8 mouse cellular contexts compared by ENCODE assay signal in the genomic region with DNA sequence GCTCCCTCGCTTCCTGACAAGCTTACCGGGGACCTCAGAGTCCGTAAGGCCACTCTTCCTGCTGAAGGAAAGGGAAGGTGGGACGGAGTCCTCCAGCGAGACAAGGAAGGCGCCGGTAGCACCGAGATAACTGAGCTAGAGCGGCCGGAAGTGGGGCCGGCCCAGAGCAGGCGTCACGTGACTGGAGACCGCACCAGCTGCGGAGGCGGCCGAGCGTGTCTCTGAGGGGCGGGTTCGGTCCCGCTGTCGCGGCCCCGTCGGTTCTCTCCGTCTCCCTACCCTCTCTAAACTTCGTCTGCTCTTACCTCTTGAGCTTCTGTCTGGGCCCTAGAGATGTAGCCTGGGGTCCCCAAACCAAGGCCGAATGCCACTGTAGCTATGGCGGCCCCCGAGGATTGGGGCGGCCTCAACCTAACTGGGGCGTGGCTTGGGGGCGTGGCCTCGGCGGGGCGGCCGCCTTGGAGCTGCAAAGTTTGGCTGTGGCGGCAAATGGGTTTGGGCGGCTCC. TPM values are rescaled to one million over a fixed set of nuclear protein-coding genes. Genes with fewer than 3 reads are reported as not detected.
A peak's percentile ranks its signal among the peaks of the same experiment; 100 is the strongest.
DNase-seq lines count a peak whose midpoint lies in the region; ATAC-seq and TF ChIP-seq lines count a peak whose summit lies in the region.

A gene (minus strand): TSS at position 393 of the 507 bp plus-strand sequence.

- H3K36me3 ChIP-seq in embryonic facial prominence, embryonic 13.5 days, result peaks cover 9% of the 10 kb centered on the region
- H3K36me3 ChIP-seq in kidney, adult 2 months (ENCODE audit: control insufficient read depth, insufficient read depth, low read length), result no peaks in the 10 kb centered on the region; the same call in 1 of the 2 replicates
- H3K36me3 ChIP-seq in limb, embryonic 12.5 days, result peaks cover 17% of the 10 kb centered on the region; the same call in 1 of the 2 replicates
- no peaks in the 10 kb centered on the region; the same call in 1 of the 2 replicates for H3K36me3 ChIP-seq in midbrain, embryonic 15.5 days (replicated peaks)
- peaks cover 11% of the 10 kb centered on the region for H3K36me3 ChIP-seq in spleen, adult 2 months (ENCODE audit: control insufficient read depth, insufficient read depth, low read length)

- H3K9ac ChIP-seq in embryonic facial prominence, embryonic 13.5 days, result peak within 1 kb of the TSS; percentile 71
- peak within 1 kb of the TSS; percentile 58 for H3K9ac ChIP-seq in limb, embryonic 12.5 days (replicated peaks)
- peak within 1 kb of the TSS; percentile 54 for H3K9ac ChIP-seq in midbrain, embryonic 15.5 days

- TF ChIP-seq CTCF in kidney, adult 2 months (conservative IDR thresholded peaks at IDR 0.05; ENCODE audit: insufficient read depth, insufficient read length, low read depth, low read length), result no peak
- no peak for TF ChIP-seq CTCF in spleen, adult 2 months (IDR thresholded peaks at IDR 0.05; ENCODE audit: extremely low read depth, insufficient read depth, insufficient read length, insufficient replicate concordance)

- no peaks in the 10 kb centered on the region for H3K4me1 ChIP-seq in embryonic facial prominence, embryonic 13.5 days
- H3K4me1 ChIP-seq in kidney, adult 2 months (ENCODE audit: control insufficient read depth, insufficient read depth, low read length), result no peaks in the 10 kb centered on the region
- no peaks in the 10 kb centered on the region for H3K4me1 ChIP-seq in limb, embryonic 12.5 days (replicated peaks)
- 0 out of 2 replicates have a peak, but pooled peaks cover 4% of the 10 kb centered on the region for H3K4me1 ChIP-seq in midbrain, embryonic 15.5 days
- no peaks in the 10 kb centered on the region for H3K4me1 ChIP-seq in spleen, adult 2 months (ENCODE audit: control insufficient read depth, insufficient read depth, insufficient read length)

- peak within 1 kb of the TSS; percentile 60 for H3K4me2 ChIP-seq in embryonic facial prominence, embryonic 13.5 days
- peak within 1 kb of the TSS; percentile 61 for H3K4me2 ChIP-seq in limb, embryonic 12.5 days
- peak within 1 kb of the TSS; percentile 57 for H3K4me2 ChIP-seq in midbrain, embryonic 15.5 days

- no peaks in the 10 kb centered on the region for H3K9me3 ChIP-seq in embryonic facial prominence, embryonic 13.5 days
- no peaks in the 10 kb centered on the region for H3K9me3 ChIP-seq in limb, embryonic 12.5 days
- H3K9me3 ChIP-seq in midbrain, embryonic 15.5 days, result no peaks in the 10 kb centered on the region

- peak; percentile 28 for TF ChIP-seq POLR2A in kidney, adult 2 months (IDR thresholded peaks at IDR 0.05; ENCODE audit: low read depth, low read length)
- TF ChIP-seq POLR2A in spleen, adult 2 months (IDR thresholded peaks at IDR 0.05; ENCODE audit: low read depth, low read length), result peak; percentile 0; the same call in 1 of the 2 replicates

- 1% methylated on average over 39 of the region's 39 CpGs for WGBS in embryonic facial prominence, embryonic 13.5 days
- under 1% methylated on average over 39 of the region's 39 CpGs for WGBS in kidney, adult 2 months
- under 1% methylated on average over 37 of the region's 39 CpGs for WGBS in limb, embryonic 12.5 days
- under 1% methylated on average over 39 of the region's 39 CpGs for WGBS in midbrain, embryonic 15.5 days
- 1% methylated on average over 37 of the region's 39 CpGs for WGBS in spleen, adult 2 months

- peak within 1 kb of the TSS; percentile 52 for H3K4me3 ChIP-seq in embryonic facial prominence, embryonic 13.5 days
- H3K4me3 ChIP-seq in kidney, adult 2 months (ENCODE audit: insufficient read depth, low read depth, low read length), result peak within 1 kb of the TSS; percentile 83
- peak within 1 kb of the TSS; percentile 50 for H3K4me3 ChIP-seq in limb, embryonic 12.5 days (replicated peaks)
- H3K4me3 ChIP-seq in midbrain, embryonic 15.5 days, result peak within 1 kb of the TSS; percentile 49
- H3K4me3 ChIP-seq in spleen, adult 2 months (ENCODE audit: extremely low read depth, insufficient read depth, insufficient read length), result peak within 1 kb of the TSS; percentile 95

- H3K27me3 ChIP-seq in embryonic facial prominence, embryonic 13.5 days, result no peaks in the 10 kb centered on the region
- H3K27me3 ChIP-seq in kidney, adult 2 months (replicated peaks; ENCODE audit: control insufficient read depth, insufficient read depth, low read length), result no peaks in the 10 kb centered on the region
- H3K27me3 ChIP-seq in limb, embryonic 12.5 days, result no peaks in the 10 kb centered on the region
- H3K27me3 ChIP-seq in midbrain, embryonic 15.5 days (replicated peaks), result no peaks in the 10 kb centered on the region
- no peaks in the 10 kb centered on the region for H3K27me3 ChIP-seq in spleen, adult 2 months (ENCODE audit: control insufficient read depth, insufficient read depth, low read length)

- DNase-seq in 3134 (ENCODE audit: extremely low read depth, insufficient read length, low spot score), result peak; percentile 94
- DNase-seq in adrenal gland, postnatal 36 days, result peak; percentile 98 to 99
- DNase-seq in heart, adult 18-20 months, result peak; percentile 96 to 98
- peak; percentile 97 for DNase-seq in kidney, adult 2 months
- peak; percentile 78 to 96 for DNase-seq in spleen, adult 2 months (ENCODE audit: low read depth in 1 of 2, low spot score in 2 of 2)

- peak; percentile 75 for ATAC-seq in embryonic facial prominence, embryonic 13.5 days (ENCODE audit: insufficient number of reproducible peaks, insufficient read depth, low FRiP score, low TSS enrichment, low read depth)
- ATAC-seq in limb, embryonic 12.5 days (ENCODE audit: insufficient number of reproducible peaks, insufficient read depth, low FRiP score, low TSS enrichment, low read depth), result peak; percentile 83
- ATAC-seq in midbrain, embryonic 15.5 days (replicated peaks), result peak; percentile 96

- H3K27ac ChIP-seq in embryonic facial prominence, embryonic 13.5 days, result peak within 1 kb of the TSS; percentile 60
- peak within 1 kb of the TSS; percentile 94 for H3K27ac ChIP-seq in kidney, adult 2 months (ENCODE audit: insufficient read depth, low read depth, low read length)
- peak within 1 kb of the TSS; percentile 53; the same call in 1 of the 2 replicates for H3K27ac ChIP-seq in limb, embryonic 12.5 days
- peak within 1 kb of the TSS; percentile 84 for H3K27ac ChIP-seq in midbrain, embryonic 15.5 days
- H3K27ac ChIP-seq in spleen, adult 2 months (ENCODE audit: insufficient read depth, low read length), result peak within 1 kb of the TSS; percentile 97

RNA-seq across cellular contexts. Expression of the gene that starts here (rescaled TPM):
- 10 to 100 TPM; 50.5 to 57.0 TPM for total RNA-seq in adrenal gland, postnatal 36 days (2021)
- 38.2 and 42.1 TPM in 2 replicates for polyA plus RNA-seq in embryonic facial prominence, embryonic 13.5 days (2015; fragmentation: Nextera tagmentation; extraction: Ambion mirVana)
- total RNA-seq in heart, adult 18-20 months (2021), result 10 to 100 TPM; 29.4 to 31.9 TPM
- polyA plus RNA-seq in kidney, adult 2 months (2012; rRNA removed), result 15.5 and 19.8 TPM in 2 replicates
- polyA plus RNA-seq in limb, embryonic 12.5 days (2016; fragmentation: Nextera tagmentation; extraction: Ambion mirVana), result 38.3 and 39.7 TPM in 2 replicates
- polyA plus RNA-seq in midbrain, embryonic 15.5 days (2015; fragmentation: Nextera tagmentation; extraction: Ambion mirVana), result 99.6 and 106 TPM in 2 replicates
- 10.1 and 11.3 TPM in 2 replicates for polyA plus RNA-seq in spleen, adult 2 months (2012; rRNA removed)

Comparison
In these comparisons a context has a peak if more than half of its experiments do, and no peak if none do; other contexts are left out.
1. Peak in every context shown above with its lines: DNase-seq, ATAC-seq, H3K4me3 ChIP-seq and H3K27ac ChIP-seq.